Mouse (Mus musculus) forebrain, embryonic 13.5 days (tissue): ENCODE results near the gene Uba5. TPM values are rescaled to one million over a fixed set of nuclear protein-coding genes. Genes with fewer than 3 reads are reported as not detected.

Experiments used
- ATAC-seq: fragments of 200-750 bp; cut with Nextera tagmentation; 2 replicates; pipeline ENCODE4 v1.8.0; 2017
- H3K27ac ChIP-seq: fragments of 300-500 bp; sonication (generic); 2 replicates; pipeline ENCODE4 v1.5.1; 2015; ENCODE audit warnings: inconsistent platforms, mild to moderate bottlenecking, moderate library complexity
- H3K27me3 ChIP-seq: fragments of 300-500 bp; sonication (generic); 2 replicates; pipeline ENCODE4 v1.6.1; 2015; ENCODE audit warnings: mild to moderate bottlenecking, inconsistent platforms
- H3K36me3 ChIP-seq: fragments of 300-500 bp; sonication (generic); 2 replicates; pipeline ENCODE4 v1.6.1; 2015; ENCODE audit warnings: mild to moderate bottlenecking, inconsistent platforms; ENCODE audit not compliant: poor library complexity, severe bottlenecking
- H3K4me1 ChIP-seq: fragments of 300-500 bp; sonication (generic); 2 replicates; pipeline ENCODE4 v1.6.1; 2015; ENCODE audit warnings: inconsistent platforms
- H3K4me2 ChIP-seq: fragments of 300-500 bp; sonication (generic); 2 replicates; pipeline ENCODE4 v1.6.1; 2015; ENCODE audit warnings: inconsistent platforms, mild to moderate bottlenecking, moderate library complexity
- H3K4me3 ChIP-seq: fragments of 300-500 bp; sonication (generic); 2 replicates; pipeline ENCODE4 v1.5.1; 2015; ENCODE audit warnings: mild to moderate bottlenecking, inconsistent platforms
- H3K9ac ChIP-seq: fragments of 300-500 bp; sonication (generic); 2 replicates; pipeline ENCODE4 v1.6.1; 2015; ENCODE audit warnings: mild to moderate bottlenecking, inconsistent platforms
- H3K9me3 ChIP-seq: fragments of 300-500 bp; sonication (generic); replicated peaks from 2 replicates; pipeline ENCODE4 v1.6.1; 2016; ENCODE audit warnings: inconsistent platforms
- whole genome bisulfite sequencing: fragments of 180-500 bp; shearing (Covaris S2); methylation state at CpG from one replicate; pipeline ENCODE4 v1.1.7; 2015; 5-methylcytosine and 5-hydroxymethylcytosine counted together
- polyA plus RNA-seq: library from polyadenylated mRNA; unstranded; fragments of >200 nt; fragmentation: Nextera tagmentation; extraction: Ambion mirVana; gene quantifications from 2 replicates; pipeline ENCODE4 v1.2.1, GENCODE M21; 2015

Uba5 gene
- polyA plus RNA-seq, 1 experiment from 2014 or later: 51.4 TPM

GRCm38 (mm10) chr9:104043676-104044075, 19.3 kb downstream of the Uba5 start:
- no peak for ATAC-seq

GRCm38 (mm10) chr9:104040362-104040761, 22.6 kb downstream of the Uba5 start, which contains the start of gene Gm28305:
TSS of gene Gm28305 (plus strand) at chr9:104040662.
- ATAC-seq: no peak
- peaks cover 26% of the 10 kb centered on the region for H3K36me3 ChIP-seq
- H3K27ac ChIP-seq: no peak within 1 kb of the TSS
- no peak within 1 kb of the TSS for H3K4me3 ChIP-seq
- H3K9me3 ChIP-seq: no peaks in the 10 kb centered on the region
- H3K9ac ChIP-seq: no peak within 1 kb of the TSS
- H3K27me3 ChIP-seq: no peaks in the 10 kb centered on the region
- no peaks in the 10 kb centered on the region for H3K4me1 ChIP-seq
- 69% methylated on average over 2 of the region's 2 CpGs for WGBS
- no peak within 1 kb of the TSS for H3K4me2 ChIP-seq

More at GRCm38 (mm10) chr9:104043676-104044075, 19.3 kb downstream of the Uba5 start:
- Histone ChIP-seq H3K36me3 (peaks cover 38% of the 10 kb centered on the region), H3K4me1 (no peaks in the 10 kb centered on the region), H3K9me3 (no peaks in the 10 kb centered on the region), H3K9ac (no peak overlapping the region), H3K4me2 (no peak overlapping the region), H3K27ac (no peak overlapping the region), H3K27me3 (no peaks in the 10 kb centered on the region), H3K4me3 (no peak overlapping the region)
- WGBS: 89% methylated on average over 4 of the region's 4 CpGs

GRCm38 (mm10) chr9:104039742-104040141, 23.2 kb downstream of the Uba5 start:
- no peaks in the 10 kb centered on the region for H3K4me1 ChIP-seq
- no peaks in the 10 kb centered on the region for H3K9me3 ChIP-seq
- H3K4me2 ChIP-seq: no peak overlapping the region
- no peak overlapping the region for H3K9ac ChIP-seq
- no peak overlapping the region for H3K27ac ChIP-seq
- 93% methylated on average over 4 of the region's 4 CpGs for WGBS
- H3K27me3 ChIP-seq: no peaks in the 10 kb centered on the region
- H3K4me3 ChIP-seq: no peak overlapping the region
- H3K36me3 ChIP-seq: peaks cover 22% of the 10 kb centered on the region
- no peak for ATAC-seq

- no peaks in the 10 kb centered on the region for H3K27me3 ChIP-seq
- no peak overlapping the region for H3K4me3 ChIP-seq
- no peaks in the 10 kb centered on the region for H3K9me3 ChIP-seq
- H3K9ac ChIP-seq: no peak overlapping the region
- no peak for ATAC-seq
- no peak overlapping the region for H3K4me2 ChIP-seq
- no peak overlapping the region for H3K27ac ChIP-seq
- H3K36me3 ChIP-seq: peaks cover 20% of the 10 kb centered on the region
- WGBS: 93% methylated on average over 21 of the region's 21 CpGs
- H3K4me1 ChIP-seq: no peaks in the 10 kb centered on the region
Measured at GRCm38 (mm10) chr9:104039031-104039695, 23.8 kb downstream of the Uba5 start.

GRCm38 (mm10) chr9:104038266-104038665, 24.7 kb downstream of the Uba5 start:
- no peak for ATAC-seq
- H3K4me1 ChIP-seq: no peaks in the 10 kb centered on the region

GRCm38 (mm10) chr9:104035261-104036015, 27.5 kb downstream of the Uba5 start:
- 49% methylated on average over 24 of the region's 24 CpGs for WGBS
- H3K4me1 ChIP-seq: no peaks in the 10 kb centered on the region
- 0 out of 2 replicates have a peak, but pooled peaks have one; percentile 50 for ATAC-seq

More at GRCm38 (mm10) chr9:104038266-104038665, 24.7 kb downstream of the Uba5 start:
- 90% methylated on average over 13 of the region's 13 CpGs for WGBS
- no peak overlapping the region for H3K4me2 ChIP-seq
- H3K36me3 ChIP-seq: peaks cover 18% of the 10 kb centered on the region
- H3K9me3 ChIP-seq: no peaks in the 10 kb centered on the region
- H3K27me3 ChIP-seq: no peaks in the 10 kb centered on the region
- H3K9ac ChIP-seq: no peak overlapping the region
- no peak overlapping the region for H3K27ac ChIP-seq
- no peak overlapping the region for H3K4me3 ChIP-seq

GRCm38 (mm10) chr9:104034718-104035117, 28.2 kb downstream of the Uba5 start:
- no peak overlapping the region for H3K9ac ChIP-seq
- H3K9me3 ChIP-seq: no peaks in the 10 kb centered on the region
- ATAC-seq: no peak
- H3K27ac ChIP-seq: no peak overlapping the region
- H3K4me1 ChIP-seq: no peaks in the 10 kb centered on the region
- no peaks in the 10 kb centered on the region for H3K27me3 ChIP-seq
- H3K4me3 ChIP-seq: no peak overlapping the region
- WGBS: 74% methylated on average over 6 of the region's 6 CpGs
- H3K36me3 ChIP-seq: peaks cover 21% of the 10 kb centered on the region
- no peak overlapping the region for H3K4me2 ChIP-seq

More at GRCm38 (mm10) chr9:104035261-104036015, 27.5 kb downstream of the Uba5 start:
- Histone ChIP-seq H3K9me3 (no peaks in the 10 kb centered on the region), H3K9ac (no peak overlapping the region), H3K4me2 (no peak overlapping the region), H3K4me3 (no peak overlapping the region), H3K27ac (no peak overlapping the region), H3K36me3 (peaks cover 21% of the 10 kb centered on the region), H3K27me3 (no peaks in the 10 kb centered on the region)

GRCm38 (mm10) chr9:104034231-104034630, 28.7 kb downstream of the Uba5 start:
- H3K27ac ChIP-seq: no peak overlapping the region
- no peak overlapping the region for H3K4me3 ChIP-seq
- no peak overlapping the region for H3K9ac ChIP-seq
- H3K4me2 ChIP-seq: no peak overlapping the region
- 87% methylated on average over 8 of the region's 8 CpGs for WGBS
- H3K9me3 ChIP-seq: no peaks in the 10 kb centered on the region
- ATAC-seq: no peak
- H3K4me1 ChIP-seq: no peaks in the 10 kb centered on the region
- H3K27me3 ChIP-seq: no peaks in the 10 kb centered on the region
- peaks cover 22% of the 10 kb centered on the region for H3K36me3 ChIP-seq

GRCm38 (mm10) chr9:104029861-104030260, 33.1 kb downstream of the Uba5 start:
- Histone ChIP-seq H3K36me3 (peaks cover 32% of the 10 kb centered on the region), H3K4me2 (no peak overlapping the region), H3K27me3 (no peaks in the 10 kb centered on the region), H3K4me1 (no peaks in the 10 kb centered on the region), H3K9me3 (no peaks in the 10 kb centered on the region), H3K27ac (no peak overlapping the region), H3K4me3 (no peak overlapping the region), H3K9ac (no peak overlapping the region)
- no peak for ATAC-seq
- 94% methylated on average over 11 of the region's 11 CpGs for WGBS

GRCm38 (mm10) chr9:104027186-104027585, 35.7 kb downstream of the Uba5 start:
- H3K9me3 ChIP-seq: no peaks in the 10 kb centered on the region
- peaks cover 34% of the 10 kb centered on the region for H3K36me3 ChIP-seq
- 96% methylated on average over 8 of the region's 8 CpGs for WGBS
- no peak overlapping the region for H3K9ac ChIP-seq
- ATAC-seq: no peak
- no peaks in the 10 kb centered on the region for H3K27me3 ChIP-seq
- H3K4me2 ChIP-seq: no peak overlapping the region
- no peak overlapping the region for H3K4me3 ChIP-seq
- no peaks in the 10 kb centered on the region for H3K4me1 ChIP-seq
- no peak overlapping the region for H3K27ac ChIP-seq

- no peaks in the 10 kb centered on the region for H3K4me1 ChIP-seq
- H3K36me3 ChIP-seq: peaks cover 32% of the 10 kb centered on the region
- H3K9me3 ChIP-seq: no peaks in the 10 kb centered on the region
- no peak overlapping the region for H3K4me2 ChIP-seq
- H3K9ac ChIP-seq: no peak overlapping the region
- H3K27me3 ChIP-seq: no peaks in the 10 kb centered on the region
- ATAC-seq: no peak
- 91% methylated on average over 10 of the region's 10 CpGs for WGBS
- H3K4me3 ChIP-seq: no peak overlapping the region
- no peak overlapping the region for H3K27ac ChIP-seq
Measured at GRCm38 (mm10) chr9:104021026-104021425, 41.9 kb downstream of the Uba5 start.

- no peak for ATAC-seq
- WGBS: 56% methylated on average over 1 of the region's 1 CpGs
- Histone ChIP-seq H3K4me2 (no peak overlapping the region), H3K9me3 (no peaks in the 10 kb centered on the region), H3K36me3 (peaks cover 22% of the 10 kb centered on the region; the same call in 1 of the 2 replicates), H3K27ac (no peak overlapping the region), H3K4me1 (no peaks in the 10 kb centered on the region), H3K4me3 (no peak overlapping the region), H3K9ac (no peak overlapping the region), H3K27me3 (no peaks in the 10 kb centered on the region)
Measured at GRCm38 (mm10) chr9:104014526-104014925, 48.4 kb downstream of the Uba5 start.
